Mouse (Mus musculus) MEL (cell line): ENCODE results near the gene Gm27027.

Experiments
- CHD2 ChIP-seq: IDR thresholded peaks from 2 replicates; pipeline ENCODE4 v1.6.1; 2011; ENCODE audit warnings: low read length, improper control_type of control experiment
- MAFK ChIP-seq: IDR thresholded peaks from 2 replicates; pipeline ENCODE4 v1.6.1; 2011; ENCODE audit warnings: low read depth, mild to moderate bottlenecking, low read length, improper control_type of control experiment, borderline replicate concordance
- MAX ChIP-seq: IDR thresholded peaks from 2 replicates; pipeline ENCODE4 v1.6.1; 2011; ENCODE audit warnings: low read length, improper control_type of control experiment
- MYC ChIP-seq: IDR thresholded peaks from 2 replicates; pipeline ENCODE4 v1.6.1; 2011; ENCODE audit warnings: low read depth, mild to moderate bottlenecking, low read length, improper control_type of control experiment, moderate library complexity
- USF1 ChIP-seq: IDR thresholded peaks from 2 replicates; pipeline ENCODE4 v1.6.1; 2014; ENCODE audit warnings: low read depth, mild to moderate bottlenecking, inconsistent platforms, low read length, improper control_type of control experiment, moderate library complexity

- TF ChIP-seq CHD2 (no peak), MAX (no peak), USF1 (no peak), MAFK (no peak), MYC (no peak)
Observed at GRCm38 (mm10) chr2:93975526-93976435, 20.4 kb downstream of the Gm27027 start.
